Mouse (Mus musculus) heart, embryonic 14.5 days (tissue): Measurements from ENCODE around the gene Hes7. TPM values are rescaled to one million over a fixed set of nuclear protein-coding genes. Genes with fewer than 3 reads are reported as not detected.

Source experiments
- ATAC-seq: fragments of 200-750 bp; cut with Nextera tagmentation; 2 replicates; pipeline ENCODE4 v1.8.0; 2017; ENCODE audit warnings: low read depth, moderate TSS enrichment; ENCODE audit not compliant: insufficient number of reproducible peaks, insufficient read depth, low FRiP score
- H3K27ac ChIP-seq, 2 experiments: fragments of 200-500 bp in 1 of 2; fragments of 300-500 bp in 1 of 2; sonication (generic) in 1 of 2; replicated peaks in 1 of 2; 2 replicates each; pipeline ENCODE4 v1.5.1; 2012 to 2014; ENCODE audit warnings: low read depth in 2 of 2, low read length in 2 of 2, control low read depth in 1 of 2, mild to moderate bottlenecking in 1 of 2, mixed read lengths in 1 of 2; ENCODE audit not compliant: control insufficient read depth in 1 of 2, insufficient read depth in 1 of 2
- H3K27me3 ChIP-seq: fragments of 300-500 bp; sonication (generic); 2 replicates; pipeline ENCODE4 v1.6.1; 2014; ENCODE audit warnings: mild to moderate bottlenecking, low read length, control low read depth; ENCODE audit not compliant: control insufficient read depth, insufficient read depth
- H3K36me3 ChIP-seq: fragments of 300-500 bp; sonication (generic); 2 replicates; pipeline ENCODE4 v1.6.1; 2014; ENCODE audit warnings: mild to moderate bottlenecking, control low read depth, low read length, mixed read lengths; ENCODE audit not compliant: control insufficient read depth, insufficient read depth
- H3K4me1 ChIP-seq, 2 experiments: fragments of 200-500 bp in 1 of 2; fragments of 300-500 bp in 1 of 2; sonication (generic) in 1 of 2; 2 replicates each; pipeline ENCODE4 v1.6.1; 2012 to 2014; ENCODE audit warnings: low read length in 2 of 2, control low read depth in 1 of 2, mixed read lengths in 1 of 2; ENCODE audit not compliant: control insufficient read depth in 2 of 2, insufficient read depth in 2 of 2
- H3K4me2 ChIP-seq: fragments of 300-500 bp; sonication (generic); 2 replicates; pipeline ENCODE4 v1.6.1; 2014; ENCODE audit warnings: mild to moderate bottlenecking, low read length
- H3K4me3 ChIP-seq, 2 experiments: fragments of 200-500 bp in 1 of 2; fragments of 300-500 bp in 1 of 2; sonication (generic) in 1 of 2; 2 replicates each; pipeline ENCODE4 v1.5.1; 2012 to 2014; ENCODE audit warnings: low read length in 2 of 2, mild to moderate bottlenecking in 2 of 2, control low read depth in 1 of 2, low read depth in 1 of 2, moderate library complexity in 1 of 2; ENCODE audit not compliant: control insufficient read depth in 1 of 2, insufficient read depth in 1 of 2
- H3K9ac ChIP-seq: fragments of 300-500 bp; sonication (generic); 2 replicates; pipeline ENCODE4 v1.6.1; 2014; ENCODE audit warnings: mild to moderate bottlenecking, low read length
- H3K9me3 ChIP-seq: fragments of 300-500 bp; sonication (generic); 2 replicates; pipeline ENCODE4 v1.6.1; 2016; ENCODE audit warnings: low read length, control low read depth; ENCODE audit not compliant: control insufficient read depth
- WGBS: fragments of 180-500 bp; shearing (Covaris S2); extraction: QIAGEN DNeasy Blood & Tissue Kit; methylation state at CpG from one replicate; pipeline ENCODE4 v1.1.7; 2014; 5-methylcytosine and 5-hydroxymethylcytosine counted together
- polyA plus RNA-seq: library from polyadenylated mRNA; unstranded; fragments of >200 nt; fragmentation: Nextera tagmentation; extraction: Ambion mirVana; gene quantifications from 2 replicates; pipeline ENCODE4 v1.2.1, GENCODE M21; 2014

Hes7 gene
- polyA plus RNA-seq, 1 experiment from 2014 or later, result 0.43 TPM

DNA sequence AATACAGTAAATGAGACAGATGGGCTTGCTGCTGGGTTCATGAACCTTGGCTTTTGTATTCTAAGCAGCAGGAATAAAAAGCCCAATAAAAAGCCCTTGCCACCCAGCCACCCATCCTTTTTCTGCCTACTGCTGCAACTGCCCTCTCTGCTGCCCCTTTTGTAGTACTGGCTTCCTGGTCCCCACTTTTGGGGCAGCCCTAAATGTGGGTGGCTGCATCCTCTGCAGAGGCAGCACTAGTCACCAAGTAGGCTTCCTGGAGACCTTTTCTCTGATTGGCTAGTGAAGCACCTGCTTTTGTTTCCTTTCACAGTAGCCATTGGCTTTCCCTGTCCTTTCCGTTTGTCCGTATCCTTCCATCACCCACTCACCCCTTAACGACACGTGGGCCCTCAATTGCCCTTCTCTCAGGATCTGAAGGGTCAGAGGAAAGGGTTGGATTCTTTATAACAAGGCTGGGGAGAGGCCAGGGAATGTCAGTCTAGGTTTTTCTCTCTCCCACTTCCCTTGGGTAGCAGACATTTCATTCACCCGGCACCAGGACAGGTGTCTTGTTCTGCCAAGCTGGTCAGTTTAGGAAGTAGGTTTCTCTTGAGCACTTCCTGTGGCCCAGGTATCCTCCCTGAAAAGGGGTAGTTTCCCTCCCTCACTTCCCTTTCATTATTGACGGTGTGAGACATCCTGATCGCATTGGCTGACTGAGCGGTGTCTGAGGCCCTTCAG, 22.0 kb upstream of the Hes7 start:
- peaks cover 29 to 45% of the 10 kb centered on the region in 2 experiments for H3K4me1 ChIP-seq
- H3K27me3 ChIP-seq, result no peaks in the 10 kb centered on the region
- H3K9me3 ChIP-seq, result no peaks in the 10 kb centered on the region
- H3K4me2 ChIP-seq, result peak overlapping the region; percentile 93
- peak overlapping the region; percentile 89 to 99 for H3K27ac ChIP-seq
- peaks cover 29% of the 10 kb centered on the region for H3K36me3 ChIP-seq
- WGBS, result 18% methylated on average over 8 of the region's 8 CpGs
- H3K9ac ChIP-seq, result peak overlapping the region; percentile 88
- peak overlapping the region; percentile 53 to 57; a peak in 3 of 4 replicates for H3K4me3 ChIP-seq
- ATAC-seq, result no peak

DNA sequence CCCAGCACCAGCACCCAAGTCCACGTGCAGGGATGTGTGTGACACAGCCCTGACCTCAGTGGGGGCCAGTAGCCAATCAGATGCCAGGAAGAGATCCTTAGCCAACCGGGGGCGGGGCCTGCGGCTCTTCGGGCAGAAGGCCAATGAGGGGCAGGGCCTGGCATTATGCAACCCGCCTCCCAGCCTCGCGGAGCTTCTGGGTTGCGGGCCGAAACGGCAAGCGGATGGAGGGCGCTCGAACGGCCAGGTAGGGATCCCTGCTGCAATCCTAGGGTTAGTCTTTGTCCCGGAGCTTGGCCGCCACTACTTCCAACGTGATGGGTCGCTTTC, 21.5 kb upstream of the Hes7 start:
- peak overlapping the region; percentile 53 to 57 for H3K4me3 ChIP-seq
- peak overlapping the region; percentile 89 to 99 for H3K27ac ChIP-seq
- H3K4me1 ChIP-seq, result peaks cover 29 to 45% of the 10 kb centered on the region in 2 experiments
- peak; percentile 5 for ATAC-seq
- H3K9ac ChIP-seq, result peak overlapping the region; percentile 88
- H3K9me3 ChIP-seq, result no peaks in the 10 kb centered on the region
- H3K4me2 ChIP-seq, result peak overlapping the region; percentile 93
- peaks cover 34% of the 10 kb centered on the region for H3K36me3 ChIP-seq
- H3K27me3 ChIP-seq, result no peaks in the 10 kb centered on the region
- WGBS, result under 1% methylated on average over 19 of the region's 19 CpGs

DNA sequence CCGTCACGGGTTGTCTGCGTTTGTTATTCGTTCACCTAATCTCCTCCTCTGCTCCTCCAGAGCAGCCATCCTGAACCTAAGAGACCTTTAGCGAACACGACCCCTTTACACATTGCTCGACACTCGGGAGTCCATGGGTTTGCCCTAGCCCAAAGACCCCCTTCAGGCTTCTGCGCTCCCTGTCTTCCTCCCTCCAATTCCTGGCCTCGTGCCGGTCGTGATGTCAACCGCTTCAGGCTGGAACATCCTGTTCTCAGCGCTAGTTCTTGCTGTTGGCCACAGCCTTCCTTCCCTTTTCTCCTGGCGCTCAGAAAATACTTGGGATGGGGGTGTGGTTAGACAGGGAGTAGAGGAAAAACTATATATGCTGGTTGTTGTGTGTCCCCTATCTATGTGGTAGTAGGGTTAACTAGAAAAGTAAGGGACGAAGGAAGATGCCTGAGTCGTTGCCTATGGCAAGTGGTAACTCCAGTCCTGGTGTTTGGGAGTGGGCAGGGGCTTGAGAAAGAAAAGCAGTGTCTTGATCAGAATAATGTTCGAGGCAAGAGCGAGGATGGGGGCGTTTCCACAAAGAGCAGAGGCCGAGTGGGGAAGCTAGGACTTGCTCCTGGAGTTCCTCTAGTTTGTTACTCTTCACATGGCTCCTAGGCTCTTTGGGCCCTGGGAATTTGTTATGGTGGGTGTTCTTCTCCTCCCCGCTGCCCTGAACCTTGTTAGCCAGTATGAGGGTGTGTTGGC, 20.9 kb upstream of the Hes7 start:
- Histone ChIP-seq H3K36me3 (peaks cover 40% of the 10 kb centered on the region), H3K27ac (peak overlapping the region; percentile 89 to 99), H3K9me3 (no peaks in the 10 kb centered on the region), H3K9ac (peak overlapping the region; percentile 88), H3K4me2 (peak overlapping the region; percentile 93), H3K4me3 (peak overlapping the region; percentile 53 to 57), H3K27me3 (no peaks in the 10 kb centered on the region), H3K4me1 (peaks cover 29 to 43% of the 10 kb centered on the region in 2 experiments)
- no peak for ATAC-seq
- WGBS, result 2% methylated on average over 22 of the region's 22 CpGs

DNA sequence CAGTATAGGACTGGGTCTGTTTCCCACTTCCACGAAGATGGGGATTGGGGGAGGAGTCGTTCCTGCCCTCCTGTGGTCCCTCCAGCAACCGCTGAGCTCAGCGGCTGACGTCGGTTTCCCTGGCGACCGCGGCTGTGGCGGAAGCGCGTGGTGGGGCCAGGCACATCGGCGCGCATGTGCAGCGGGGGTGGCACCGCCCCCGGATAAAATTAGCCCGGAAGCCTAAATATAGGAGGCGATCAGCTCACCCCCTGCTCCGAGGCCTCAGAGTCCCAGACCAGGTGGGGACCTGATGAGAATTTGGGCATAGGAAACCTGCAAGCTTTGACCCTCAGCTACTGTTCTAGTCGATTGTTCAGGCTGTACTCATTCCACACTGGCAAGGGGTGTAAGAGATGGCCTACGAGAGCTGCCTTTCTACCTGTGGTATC, 20.3 kb upstream of the Hes7 start:
- H3K4me1 ChIP-seq, result peaks cover 29 to 40% of the 10 kb centered on the region in 2 experiments
- peak overlapping the region; percentile 89 to 99 for H3K27ac ChIP-seq
- peak; percentile 27 for ATAC-seq
- under 1% methylated on average over 23 of the region's 23 CpGs for WGBS
- H3K36me3 ChIP-seq, result peaks cover 46% of the 10 kb centered on the region
- H3K27me3 ChIP-seq, result no peaks in the 10 kb centered on the region
- H3K4me3 ChIP-seq, result peak overlapping the region; percentile 53 to 57
- peak overlapping the region; percentile 93 for H3K4me2 ChIP-seq
- peak overlapping the region; percentile 88 for H3K9ac ChIP-seq
- H3K9me3 ChIP-seq, result no peaks in the 10 kb centered on the region

DNA sequence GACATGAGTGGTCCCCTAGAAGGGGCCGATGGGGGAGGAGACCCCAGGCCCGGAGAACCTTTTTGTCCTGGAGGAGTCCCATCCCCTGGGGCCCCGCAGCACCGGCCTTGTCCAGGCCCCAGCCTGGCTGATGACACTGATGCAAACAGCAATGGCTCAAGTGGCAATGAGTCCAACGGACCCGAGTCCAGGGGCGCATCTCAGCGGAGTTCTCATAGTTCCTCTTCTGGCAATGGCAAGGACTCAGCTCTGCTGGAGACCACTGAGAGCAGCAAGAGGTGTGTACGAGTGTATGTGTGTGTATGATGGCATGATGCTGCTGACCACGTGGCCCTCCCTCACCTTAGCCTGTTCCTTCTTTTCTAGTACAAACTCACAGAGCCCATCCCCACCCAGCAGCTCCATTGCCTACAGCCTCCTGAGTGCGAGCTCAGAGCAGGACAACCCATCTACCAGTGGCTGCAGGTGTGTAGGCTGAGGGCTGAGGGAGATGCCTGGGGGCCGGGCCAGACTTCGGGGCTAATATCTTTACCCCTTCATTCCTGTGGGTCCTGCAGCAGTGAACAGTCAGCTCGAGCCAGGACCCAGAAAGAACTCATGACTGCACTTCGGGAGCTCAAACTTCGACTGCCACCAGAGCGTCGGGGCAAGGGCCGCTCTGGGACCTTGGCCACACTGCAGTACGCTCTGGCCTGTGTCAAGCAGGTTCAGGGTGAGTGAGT, 19.4 kb upstream of the Hes7 start:
- Histone ChIP-seq H3K4me3 (peak overlapping the region in 1 of 2 experiments; percentile 53; a peak in 2 of 4 replicates), H3K27me3 (no peaks in the 10 kb centered on the region), H3K9me3 (no peaks in the 10 kb centered on the region), H3K4me2 (peak overlapping the region; percentile 93), H3K27ac (peak overlapping the region; percentile 79 to 99), H3K4me1 (peaks cover 29 to 40% of the 10 kb centered on the region in 2 experiments), H3K36me3 (peaks cover 55% of the 10 kb centered on the region), H3K9ac (peak overlapping the region; percentile 70)
- 86% methylated on average over 20 of the region's 20 CpGs for WGBS
- ATAC-seq, result no peak

DNA sequence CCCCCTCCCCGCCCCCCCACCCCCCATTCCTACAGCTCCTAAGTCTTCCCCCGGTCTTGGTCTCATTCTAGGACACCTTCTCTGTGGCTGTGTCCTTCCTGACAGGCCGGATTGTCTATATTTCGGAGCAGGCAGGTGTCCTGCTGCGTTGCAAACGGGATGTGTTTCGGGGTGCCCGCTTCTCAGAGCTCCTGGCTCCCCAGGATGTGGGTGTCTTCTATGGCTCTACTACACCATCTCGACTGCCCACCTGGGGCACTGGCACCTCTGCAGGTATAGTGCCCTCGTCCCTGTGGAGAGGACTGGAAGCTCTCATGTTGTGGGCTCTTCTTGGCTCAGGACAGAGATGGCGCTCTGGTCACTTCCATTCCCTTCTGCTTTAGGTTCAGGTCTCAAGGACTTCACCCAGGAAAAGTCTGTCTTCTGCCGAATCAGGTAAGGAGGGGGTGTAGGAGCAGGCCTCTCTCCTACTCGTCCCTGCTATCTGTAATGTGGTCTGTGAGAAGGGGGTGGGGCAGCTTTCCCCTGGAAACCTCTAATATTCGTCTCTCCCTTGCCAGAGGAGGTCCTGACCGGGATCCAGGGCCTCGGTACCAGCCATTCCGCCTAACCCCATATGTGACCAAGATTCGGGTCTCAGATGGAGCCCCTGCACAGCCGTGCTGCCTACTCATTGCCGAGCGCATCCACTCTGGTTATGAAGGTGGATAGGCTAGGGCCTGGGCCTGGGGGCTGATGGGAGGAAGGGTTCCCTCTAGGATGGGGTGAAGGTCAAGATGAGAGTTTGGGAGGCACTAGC, 18.4 kb upstream of the Hes7 start:
- WGBS, result 86% methylated on average over 21 of the region's 21 CpGs

DNA sequence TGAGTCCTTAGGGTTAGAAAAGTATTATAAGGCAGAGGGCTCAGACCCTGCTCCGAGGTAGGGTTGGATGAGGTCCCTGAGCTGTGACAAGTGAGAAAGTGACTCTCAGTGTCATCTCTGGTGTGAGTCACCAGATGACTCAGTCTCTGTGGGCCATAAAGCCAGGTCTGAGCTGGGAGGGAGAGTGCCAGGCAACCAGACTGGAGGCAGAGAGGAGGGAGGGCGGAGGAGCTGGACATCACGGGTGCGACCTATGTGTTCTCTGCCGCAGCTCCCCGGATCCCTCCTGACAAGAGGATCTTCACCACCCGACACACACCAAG, 17.8 kb upstream of the Hes7 start:
- WGBS, result 90% methylated on average over 7 of the region's 7 CpGs
- H3K4me1 ChIP-seq, result peaks cover 26 to 30% of the 10 kb centered on the region in 2 experiments
- no peak for ATAC-seq

More for the DNA sequence above, 18.4 kb upstream of the Hes7 start:
- Histone ChIP-seq H3K4me2 (no peak overlapping the region), H3K36me3 (peaks cover 65% of the 10 kb centered on the region), H3K4me1 (peaks cover 27 to 32% of the 10 kb centered on the region in 2 experiments), H3K4me3 (no peak overlapping the region), H3K9ac (no peak overlapping the region), H3K27ac (no peak overlapping the region), H3K9me3 (no peaks in the 10 kb centered on the region), H3K27me3 (no peaks in the 10 kb centered on the region)
- no peak for ATAC-seq

More for the DNA sequence above, 17.8 kb upstream of the Hes7 start:
- H3K27me3 ChIP-seq, result no peaks in the 10 kb centered on the region
- no peak overlapping the region for H3K27ac ChIP-seq
- no peak overlapping the region for H3K4me2 ChIP-seq
- H3K36me3 ChIP-seq, result peaks cover 71% of the 10 kb centered on the region
- no peak overlapping the region for H3K9ac ChIP-seq
- no peak overlapping the region for H3K4me3 ChIP-seq
- no peaks in the 10 kb centered on the region for H3K9me3 ChIP-seq
